Mouse (Mus musculus) gastrocnemius, postnatal 10 days (tissue): ENCODE measurements at regions not wholly inside any gene's neighbourhood (a gene's known extent, or its start where the extent isn't known, plus 50 kb on each side); places are given as distances from the start of the nearest gene placed in this dataset.
A peak's percentile ranks its signal among the peaks of the same experiment; 100 is the strongest.

Source experiments
- DNase-seq: peaks from one replicate; pipeline ENCODE4 v3.0.0; 2021; ENCODE audit warnings: mixed read lengths

DNA sequence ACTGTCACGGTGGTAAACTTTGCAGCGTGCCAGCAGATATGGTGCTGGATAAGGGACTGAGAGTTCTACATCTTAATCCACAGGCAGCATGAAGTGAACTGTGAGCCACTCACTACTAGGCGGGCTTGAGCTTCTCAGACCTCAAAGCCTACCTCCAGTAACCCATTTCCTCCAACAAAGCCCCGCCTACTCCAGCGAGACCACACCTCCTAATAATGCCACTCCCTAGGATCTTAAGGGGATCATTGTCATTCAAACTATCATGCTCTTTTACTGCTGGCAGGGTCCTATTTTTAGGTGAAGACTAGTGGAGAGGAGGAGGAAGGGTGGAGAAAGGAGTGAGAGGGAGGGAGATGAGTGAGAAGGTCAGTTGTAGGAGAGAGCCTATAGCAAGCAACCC is 122.0 kb downstream of the Mycn start:
- DNase-seq, result no peak

DNA sequence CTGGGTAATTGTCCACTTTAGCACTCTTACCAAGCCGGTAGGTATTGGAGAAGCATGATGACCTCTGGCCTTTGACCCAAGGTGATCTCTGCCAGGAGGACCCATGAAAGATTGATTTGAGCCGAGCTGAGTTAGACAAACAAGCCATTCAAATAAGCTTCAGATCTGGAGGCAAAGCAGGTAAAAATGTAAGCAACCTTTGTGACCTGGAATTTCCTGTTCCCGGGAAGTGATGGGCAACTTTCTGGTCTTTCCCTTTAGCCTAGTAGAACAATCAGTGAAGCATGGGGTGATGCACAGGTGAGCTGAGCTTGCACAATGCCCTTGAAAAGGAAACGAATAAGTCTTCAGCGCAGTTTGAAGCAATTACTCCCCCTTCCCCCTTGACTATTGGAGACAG is 127.0 kb downstream of the Mycn start:
- DNase-seq, result no peak

DNA sequence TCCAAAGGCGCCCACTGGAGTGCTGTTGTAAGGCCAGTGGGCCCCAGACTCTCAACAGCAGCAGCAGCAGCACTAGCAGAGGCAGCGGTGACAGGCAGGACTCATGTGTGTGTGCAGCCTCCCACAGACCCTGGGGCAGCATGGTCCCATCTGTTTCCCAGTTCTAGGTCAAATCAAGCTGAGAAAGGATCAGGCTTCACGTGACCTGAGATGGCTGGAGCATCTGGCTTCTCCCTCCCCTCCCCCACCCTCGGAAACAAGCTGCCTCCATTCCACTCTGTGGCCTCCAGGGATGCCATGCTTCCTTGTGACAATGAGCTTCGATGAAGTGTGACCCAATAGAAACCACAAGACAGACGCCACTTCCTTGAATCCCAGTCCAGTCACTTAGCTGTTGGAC is 128.8 kb downstream of the Mycn start:
- no peak for DNase-seq

DNA sequence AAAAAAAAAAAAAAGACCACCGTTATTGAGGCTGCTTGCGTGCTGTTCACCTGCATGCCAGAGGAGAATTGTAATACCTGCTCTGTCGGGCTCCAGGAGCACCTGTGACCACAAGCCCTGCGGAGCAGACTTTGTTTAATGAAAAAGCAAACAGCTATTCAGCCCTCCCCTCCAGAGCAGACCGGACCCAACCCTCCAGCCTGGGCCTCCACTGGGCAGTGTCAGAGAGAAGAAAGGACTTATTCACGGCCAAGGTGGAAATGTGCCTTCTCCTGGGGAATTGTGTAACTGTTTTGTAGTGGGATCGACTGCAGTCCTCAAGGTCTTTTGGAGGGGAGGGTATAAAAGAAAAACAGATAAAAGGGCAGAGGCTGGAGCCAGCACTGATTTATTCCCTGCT is 130.8 kb downstream of the Mycn start:
- DNase-seq, result no peak

DNA sequence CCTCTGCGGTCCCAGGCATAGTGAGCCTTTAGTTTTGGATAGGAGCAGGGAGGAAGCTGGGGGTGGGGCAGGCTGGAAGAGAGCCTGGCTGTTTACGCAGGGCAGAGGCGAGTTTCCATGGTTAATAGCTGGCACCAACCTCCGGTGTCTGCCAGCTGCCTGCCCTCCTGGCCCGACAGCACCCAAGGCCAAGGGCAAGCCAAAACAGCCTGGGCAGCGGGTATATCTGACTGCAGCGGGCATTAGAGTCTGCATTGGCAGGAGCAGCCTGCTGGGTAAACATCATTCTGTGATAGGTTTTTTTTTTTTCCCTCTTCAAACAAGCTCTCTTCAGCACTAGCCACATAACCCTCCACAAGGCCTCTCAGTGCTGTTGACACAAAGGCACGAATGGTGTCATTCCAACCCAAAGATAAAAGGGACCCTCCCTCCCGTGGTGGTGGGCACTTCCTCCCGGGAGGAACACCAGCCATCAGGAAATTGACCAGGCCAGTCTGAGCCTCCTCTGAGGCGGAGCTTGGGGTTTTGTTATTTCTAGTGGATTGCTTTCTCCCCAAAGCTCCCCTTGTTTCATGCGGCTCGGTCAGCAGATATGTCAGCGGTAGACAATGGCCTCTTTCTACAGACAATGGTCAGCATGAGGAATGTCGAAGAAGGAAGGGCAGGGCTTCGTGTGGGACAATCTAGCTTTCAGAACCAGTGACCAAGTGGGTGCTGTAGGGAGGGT is 131.4 kb downstream of the Mycn start:
- DNase-seq, result peak; percentile 65

DNA sequence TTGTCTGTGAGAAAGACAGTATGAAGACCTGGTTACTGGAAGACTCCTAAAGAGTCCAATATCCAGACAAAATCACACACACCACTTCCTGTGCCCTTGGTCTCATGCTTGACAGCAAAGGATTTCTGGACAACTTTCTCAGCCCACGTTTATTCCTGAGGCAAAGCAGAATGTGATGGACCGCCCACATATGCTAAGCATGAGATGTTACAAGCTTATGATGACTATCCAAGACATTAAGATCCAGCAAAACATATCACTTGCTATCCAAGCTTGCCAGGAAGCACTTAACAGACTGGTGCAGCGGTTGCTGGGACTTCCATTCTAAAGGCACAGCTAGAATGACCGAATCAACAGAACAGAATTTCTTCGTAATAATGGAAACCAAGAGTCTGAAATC is 133.6 kb downstream of the Mycn start:
- no peak for DNase-seq

DNA sequence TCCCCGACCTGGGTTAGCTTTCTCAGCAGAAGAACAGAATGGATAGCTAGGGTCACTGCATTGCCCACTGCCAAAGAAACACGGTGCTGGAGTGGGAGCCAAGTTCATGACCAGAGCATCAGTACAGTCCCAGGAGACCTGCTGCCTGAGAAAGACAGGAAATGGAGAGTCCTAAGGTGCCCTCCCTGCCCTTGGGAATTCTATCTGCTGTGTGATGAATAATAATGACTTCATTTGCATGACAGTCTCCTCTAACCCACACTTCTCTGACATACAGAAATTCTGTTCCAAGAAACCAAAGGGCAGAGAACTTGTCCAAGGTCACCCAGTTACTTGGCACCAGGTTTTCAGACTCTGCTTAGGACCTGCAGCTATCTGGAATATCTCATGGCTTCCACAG is 138.1 kb downstream of the Mycn start:
- no peak for DNase-seq

DNA sequence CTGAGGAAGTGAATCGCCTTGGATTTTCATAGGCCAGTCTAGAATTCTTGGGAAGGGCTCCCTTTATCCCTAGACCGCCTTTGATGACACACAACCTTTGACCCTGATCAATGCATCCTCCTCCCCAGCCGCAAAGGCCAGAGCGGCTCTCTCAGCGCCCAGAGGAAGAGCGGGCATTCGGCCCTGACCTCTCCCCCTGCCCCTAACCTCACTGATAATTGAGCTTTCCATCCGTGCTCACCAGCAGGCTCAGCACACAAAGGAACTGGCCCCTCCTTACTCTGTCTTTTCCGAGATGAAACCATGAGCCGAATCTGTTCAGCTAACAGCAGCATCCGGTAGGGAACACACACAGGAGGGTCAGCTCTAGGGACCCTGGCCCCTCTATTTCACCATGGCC is 139.3 kb downstream of the Mycn start:
- DNase-seq, result no peak

DNA sequence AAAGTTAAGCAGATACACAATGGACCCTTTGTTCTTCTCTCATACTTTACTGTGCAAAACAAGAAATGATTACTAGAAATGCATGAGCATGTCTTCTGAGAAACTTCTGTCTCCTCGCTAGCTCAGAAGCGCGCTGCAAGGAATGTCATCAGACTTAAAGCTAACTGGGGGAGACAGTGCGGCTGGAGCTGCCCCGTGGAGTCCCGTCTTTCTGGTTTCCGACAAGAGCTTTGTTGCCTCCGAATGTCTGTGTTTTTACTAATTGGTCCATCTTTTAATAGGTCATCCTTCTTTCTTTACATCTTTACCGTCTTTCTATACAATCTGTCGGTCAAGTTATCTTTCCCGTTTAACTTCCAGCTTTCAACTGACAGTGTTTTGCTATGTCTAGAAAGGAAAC is 140.0 kb downstream of the Mycn start:
- no peak for DNase-seq

DNA sequence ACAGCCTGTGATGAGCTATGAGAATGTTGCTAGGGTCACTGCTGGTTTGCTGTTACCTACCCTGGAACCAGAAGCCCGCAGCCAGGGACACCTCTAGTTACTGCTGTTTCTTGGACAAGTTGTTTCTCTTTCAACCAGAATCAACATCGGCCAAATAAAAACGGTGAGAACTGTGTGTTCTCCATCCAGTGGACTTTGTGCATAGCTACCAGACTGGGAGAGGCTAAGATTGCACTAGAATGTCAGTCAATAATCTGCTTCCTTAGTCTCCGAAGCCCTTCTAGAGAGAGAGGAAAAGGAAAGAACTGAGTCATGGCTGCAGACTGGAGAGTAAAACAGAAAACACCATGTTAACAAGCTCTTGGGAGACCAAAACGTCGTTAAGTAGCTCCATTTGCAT is 141.6 kb downstream of the Mycn start:
- no peak for DNase-seq

DNA sequence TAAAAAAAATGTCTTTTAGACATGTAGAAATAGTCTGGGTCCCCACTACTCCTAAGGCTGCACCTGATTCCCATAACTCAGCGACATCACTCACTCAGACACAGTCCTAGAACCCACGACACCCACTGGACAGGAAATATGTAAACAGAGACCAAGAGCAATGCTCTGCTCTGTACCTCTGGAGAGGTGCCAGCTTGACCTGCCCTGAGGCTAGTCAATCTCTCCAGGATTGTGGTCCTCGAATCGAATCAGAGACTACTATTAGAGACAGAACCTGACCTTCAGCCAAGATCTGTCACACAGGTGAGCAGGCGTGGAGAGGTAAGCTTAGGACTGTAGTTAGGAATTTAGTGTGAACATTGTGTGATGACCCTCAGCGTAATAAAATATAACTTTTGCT is 152.7 kb downstream of the Mycn start:
- no peak for DNase-seq

DNA sequence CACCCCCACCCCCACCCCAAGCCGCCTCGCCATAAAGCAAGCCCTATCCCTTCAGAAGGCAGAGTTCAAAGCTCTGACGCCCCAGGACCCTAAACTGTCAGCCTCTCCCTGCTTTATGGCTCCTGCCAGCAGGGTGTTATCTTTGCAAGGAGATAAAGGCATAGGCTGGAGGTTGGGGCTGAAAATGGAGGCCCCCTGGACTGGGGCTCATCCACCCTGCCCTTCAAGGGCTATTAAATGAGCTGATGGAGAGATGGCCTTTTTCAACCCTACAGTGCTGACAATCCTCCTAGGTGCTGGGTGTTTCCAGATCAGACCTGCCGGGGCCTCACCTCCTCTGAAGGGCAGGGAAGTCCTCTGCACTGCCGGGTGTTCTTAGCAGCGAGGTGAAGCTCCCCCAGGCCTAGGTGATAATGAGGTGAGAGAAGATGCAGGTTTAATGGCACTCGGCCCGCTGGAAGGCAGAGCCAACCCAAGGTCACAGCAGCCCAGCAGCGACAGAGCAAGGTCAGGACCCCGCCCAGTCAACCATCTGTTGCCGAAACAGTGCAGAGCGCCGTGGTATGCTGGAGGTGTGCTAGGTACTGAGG is 153.4 kb downstream of the Mycn start:
- no peak for DNase-seq

DNA sequence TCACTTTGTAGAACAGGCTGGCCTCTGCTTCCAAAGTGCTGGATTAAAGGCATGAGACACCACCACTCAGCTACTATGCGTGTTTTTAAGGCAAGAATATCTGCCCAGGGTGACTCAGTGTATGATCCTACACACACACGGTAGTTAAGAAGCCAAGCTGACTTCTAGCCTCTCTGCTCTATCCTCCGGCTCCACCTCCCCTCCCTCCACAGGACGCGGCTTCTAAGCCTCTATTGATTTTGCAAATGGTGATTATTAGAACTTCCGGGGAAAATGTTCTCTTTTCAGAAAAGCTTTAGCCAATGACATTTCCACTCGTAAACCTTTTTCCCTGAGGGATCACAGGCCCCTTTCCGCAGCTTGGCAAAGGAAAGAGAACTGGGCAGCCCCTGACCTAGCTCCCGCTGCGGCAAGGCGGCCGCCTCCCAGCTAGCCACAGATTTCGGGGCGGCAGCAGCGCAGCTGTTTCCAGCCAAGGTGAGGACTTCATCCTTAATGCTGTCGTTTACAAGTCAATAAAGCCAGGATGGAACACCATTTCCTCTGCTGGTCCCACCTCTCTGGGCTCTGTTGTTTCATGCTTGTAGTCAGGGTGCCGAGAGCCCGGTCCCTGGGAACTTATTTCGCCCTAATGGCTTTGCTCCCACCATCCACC is 154.0 kb downstream of the Mycn start:
- DNase-seq, result no peak

DNA sequence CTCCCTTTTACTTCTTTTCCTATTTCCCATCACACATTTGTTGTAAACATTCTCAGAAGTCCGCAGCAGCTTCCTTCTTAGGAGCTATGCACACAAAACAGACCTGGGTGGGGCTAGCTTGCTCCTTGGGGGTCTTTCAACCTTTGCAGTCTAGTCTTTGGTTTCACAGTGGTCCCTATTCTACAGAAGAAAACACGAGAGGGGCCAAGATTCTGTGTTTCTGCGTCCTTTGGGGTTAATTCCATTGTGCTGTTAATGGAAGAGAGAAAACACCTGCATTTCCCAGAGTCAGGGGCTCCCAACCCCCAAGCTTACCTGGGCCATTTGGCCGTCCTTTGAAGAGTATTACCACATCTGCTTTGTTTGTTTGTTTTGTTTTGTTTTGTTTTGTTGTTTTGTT is 154.6 kb downstream of the Mycn start:
- DNase-seq, result no peak

DNA sequence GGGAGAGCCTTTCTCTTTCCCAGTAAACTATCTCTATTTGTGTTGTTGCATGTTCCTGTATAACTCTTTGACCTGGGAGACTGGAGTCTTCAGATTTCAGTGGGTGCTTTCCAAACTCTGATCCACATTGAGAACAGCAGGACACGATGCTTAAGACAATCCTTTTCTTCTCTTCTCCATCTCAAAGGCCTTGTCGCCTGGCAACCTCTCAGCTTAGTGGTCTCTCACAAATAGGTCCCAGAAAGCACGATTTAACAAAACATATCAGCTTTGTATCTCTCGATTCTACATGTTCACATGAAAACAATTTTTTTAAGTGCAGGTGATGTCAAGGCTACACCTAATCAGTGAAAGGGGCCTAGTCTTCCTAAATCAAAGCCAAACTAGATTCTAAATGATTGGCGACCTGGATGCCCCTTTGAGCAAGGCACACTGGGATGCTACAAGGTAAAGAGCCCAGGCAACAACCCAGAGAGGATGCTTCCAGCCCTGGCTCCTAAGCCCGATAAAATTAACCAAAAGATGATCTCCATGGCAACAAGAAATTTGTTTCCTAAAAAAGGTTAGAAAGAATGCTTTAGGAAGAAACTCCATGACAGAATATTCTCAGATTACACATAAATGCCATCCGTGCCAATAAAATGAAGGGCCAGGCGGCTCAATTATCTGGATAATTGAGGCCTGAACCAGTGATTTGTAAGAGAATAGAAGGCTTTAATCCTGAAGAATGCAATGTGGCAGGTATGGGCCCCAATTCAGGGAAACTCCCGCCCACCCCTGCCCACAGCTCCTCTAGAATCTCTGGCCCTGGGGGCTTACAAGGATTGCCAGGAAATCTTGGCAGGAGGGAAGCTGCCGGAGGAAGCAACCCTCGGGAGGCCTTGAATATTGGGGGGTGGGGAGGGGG is 157.8 kb downstream of the Mycn start:
- no peak for DNase-seq

DNA sequence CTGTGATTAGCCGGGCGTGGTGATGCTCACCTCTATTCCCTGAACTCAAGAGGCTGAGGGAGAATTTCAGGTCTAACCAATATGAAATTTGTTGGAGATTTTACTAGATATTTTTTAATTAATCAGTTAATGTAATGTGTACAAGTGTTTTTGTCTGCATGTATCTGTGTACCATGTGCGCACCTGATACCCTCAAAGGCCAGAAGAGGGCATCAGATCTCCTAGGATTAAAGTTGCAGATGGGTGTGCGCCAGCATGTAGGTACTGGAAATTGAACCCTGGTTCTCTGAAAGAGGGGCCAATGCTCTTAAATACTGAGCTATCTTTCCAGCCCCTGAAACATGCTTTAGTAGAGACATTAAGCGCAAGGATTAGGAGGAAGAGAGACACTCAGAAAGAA is 160.2 kb downstream of the Mycn start:
- no peak for DNase-seq

DNA sequence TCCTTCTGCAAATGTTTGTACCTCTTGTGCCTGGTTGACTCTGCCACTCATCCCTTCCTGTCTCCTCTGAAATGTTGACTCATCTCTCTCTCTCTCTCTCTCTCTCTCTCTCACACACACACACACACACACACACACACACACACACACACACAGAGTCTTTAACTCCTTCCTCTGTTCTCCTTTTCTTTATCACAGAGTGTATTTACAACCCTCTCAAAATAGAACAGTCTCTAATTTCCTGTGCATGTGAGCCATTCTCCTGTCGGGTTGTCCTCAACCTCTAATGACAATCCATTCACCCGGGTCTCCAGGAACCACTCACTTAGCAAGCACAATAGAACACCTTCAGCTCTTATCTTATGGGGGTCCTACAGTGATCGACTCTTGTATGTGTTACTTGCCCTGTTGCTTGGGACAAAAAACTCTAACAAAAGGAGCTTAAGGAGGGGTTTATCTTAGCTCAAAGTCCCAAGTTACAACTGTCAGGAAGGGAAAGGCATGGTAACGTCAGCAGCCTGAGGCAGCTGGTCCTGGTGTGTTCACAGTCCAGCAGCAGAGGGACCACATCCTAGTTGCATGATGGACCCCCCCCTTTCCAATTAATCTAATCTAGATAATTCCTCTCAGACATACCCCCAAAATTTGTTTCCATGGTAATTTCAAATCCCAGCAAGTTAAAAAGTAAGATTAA is 163.0 kb downstream of the Mycn start:
- DNase-seq, result no peak

DNA sequence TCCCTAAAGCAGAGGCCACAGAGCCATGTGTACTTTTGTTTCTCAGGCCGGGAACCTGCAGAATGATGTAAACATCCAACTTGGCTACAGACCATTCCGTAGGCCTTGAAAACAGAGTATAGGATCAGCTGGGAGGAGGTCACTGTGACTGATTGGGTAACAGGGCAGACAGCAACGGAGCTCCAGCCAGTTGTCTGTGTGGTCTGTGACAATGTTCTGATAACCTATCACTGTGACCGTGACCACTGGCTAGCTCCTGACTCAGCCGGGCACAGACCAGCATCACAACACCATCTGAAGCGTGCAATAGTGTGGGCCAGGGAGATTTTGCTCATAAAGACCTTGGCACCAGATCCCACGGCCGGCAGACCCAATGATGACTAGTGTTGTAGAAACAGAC is 164.3 kb downstream of the Mycn start:
- DNase-seq, result no peak

DNA sequence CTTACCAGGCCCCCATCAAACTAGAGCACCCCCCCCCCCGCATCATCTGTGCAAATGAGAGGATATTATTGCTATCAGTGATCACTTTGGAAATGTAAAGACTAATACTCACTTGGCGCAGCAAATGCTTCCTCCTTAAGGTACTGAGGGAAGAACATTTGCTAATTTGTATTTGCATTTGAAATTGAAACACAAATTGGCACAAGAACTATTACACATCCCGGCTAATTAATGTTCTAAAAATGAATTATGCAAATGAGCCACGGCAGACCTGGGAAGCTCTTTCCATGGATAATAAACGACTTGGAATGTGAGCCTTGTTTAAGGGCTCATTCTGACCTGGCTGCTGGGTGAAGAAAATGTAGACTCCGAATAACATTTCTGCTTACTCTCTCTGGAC is 164.9 kb downstream of the Mycn start:
- DNase-seq, result no peak

DNA sequence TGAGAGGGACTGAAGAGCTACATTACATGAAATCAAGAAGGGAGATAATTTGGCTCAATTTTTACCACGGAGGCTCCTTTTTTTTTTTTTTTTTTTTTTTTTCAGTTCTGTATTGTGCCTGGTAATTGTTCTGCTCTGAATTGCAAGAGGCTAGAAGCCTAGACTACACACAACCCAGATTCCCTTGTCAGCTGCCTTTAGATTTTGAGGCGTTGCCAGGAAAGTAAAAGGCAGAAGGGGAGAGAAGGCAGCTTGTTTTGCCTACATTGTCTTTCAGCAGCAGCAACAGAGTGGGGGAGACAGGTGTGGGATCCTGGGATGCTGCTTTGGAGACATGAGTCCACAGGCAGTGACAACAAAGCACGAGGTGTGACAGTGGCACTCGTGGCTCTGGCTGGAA is 170.7 kb downstream of the Mycn start:
- no peak for DNase-seq

DNA sequence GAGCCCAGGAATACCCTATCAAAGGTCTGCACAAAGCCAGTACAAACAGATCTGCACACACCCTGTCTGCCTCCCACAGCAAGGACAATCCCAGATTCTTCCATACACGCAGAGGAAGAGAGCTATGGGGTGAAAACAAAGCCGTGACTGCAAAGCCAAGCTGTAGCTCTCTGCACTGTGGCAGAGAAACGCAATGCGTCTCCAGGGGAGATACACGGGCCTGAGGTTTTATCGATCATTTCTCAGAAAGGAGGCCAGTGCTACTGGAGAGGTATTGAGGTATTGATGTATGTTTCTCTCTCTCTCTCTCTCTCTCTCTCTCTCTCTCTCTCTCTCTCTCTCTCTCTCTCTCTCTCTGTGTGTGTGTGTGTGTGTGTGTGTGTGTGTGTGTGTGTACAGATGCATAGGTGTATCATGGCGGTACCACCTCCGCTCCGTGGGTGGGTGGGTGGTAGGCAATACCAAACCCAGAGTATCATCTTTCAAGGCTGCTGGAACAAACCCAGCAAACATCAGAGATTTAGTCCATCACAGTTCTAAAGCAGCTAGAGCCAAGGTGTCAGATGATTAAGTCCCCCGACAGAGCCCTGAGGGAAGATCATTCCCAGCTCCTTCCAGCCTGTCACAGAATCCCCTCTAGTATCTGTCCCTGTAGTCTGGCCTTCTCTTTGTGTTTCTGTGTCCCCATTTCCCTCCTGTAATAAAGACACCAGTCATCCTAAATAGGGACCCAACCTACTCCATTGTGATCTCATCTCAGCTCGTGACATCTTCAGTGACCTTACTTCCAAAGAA is 175.0 kb downstream of the Mycn start:
- no peak for DNase-seq
